Mouse (Mus musculus) G1E-ER4 (cell line): ENCODE measurements around the gene Olfr1307. TPM values are rescaled to one million over a fixed set of nuclear protein-coding genes. Genes with fewer than 3 reads are reported as not detected.

ENCODE experiments used
- GATA1 ChIP-seq: IDR thresholded peaks from one replicate; pipeline ENCODE4 v1.8.0; 2012; ENCODE audit warnings: low read length, inconsistent platforms
- polyA plus RNA-seq: library from polyadenylated mRNA; stranded (reverse); fragments of >175 nt; gene quantifications from 2 replicates; pipeline ENCODE4 v1.2.3, GENCODE M21; 2012

Olfr1307 gene
- not detected in 2 replicates for polyA plus RNA-seq

- no peak for TF ChIP-seq GATA1
These were observed at the start of gene Olfr1307 for GRCm38 (mm10) chr2:111949340-111949739. Olfr1307 (minus strand) TSS chr2:111949440.

- no peak for TF ChIP-seq GATA1
These were observed 40.9 kb upstream of the Olfr1307 start, which contains the start of gene Olfr1309 for GRCm38 (mm10) chr2:111990181-111990580. Olfr1309 (minus strand) TSS chr2:111990281.

- TF ChIP-seq GATA1: no peak
These were observed 15.6 kb upstream of the Olfr1307 start, which contains the start of gene Olfr1308 for GRCm38 (mm10) chr2:111964844-111965243. Olfr1308 (minus strand) TSS chr2:111964944.

GRCm38 (mm10) chr2:111916171-111916570 lies 33.1 kb downstream of the Olfr1307 start, which contains the start of gene Olfr1306:
Olfr1306 (minus strand) TSS chr2:111916271.
- TF ChIP-seq GATA1: no peak

Other genes starting within 250 kb of the Olfr1307 start
- gene Olfr1301, start 198.4 kb downstream of the Olfr1307 start, polyA plus RNA-seq: not detected in 2 replicates
- not detected in 2 replicates for gene Olfr1302, start 172.0 kb downstream of the Olfr1307 start, polyA plus RNA-seq
- not detected in 2 replicates for gene Olfr1303, start 129.1 kb downstream of the Olfr1307 start, polyA plus RNA-seq
- gene Olfr1305, start 72.3 kb downstream of the Olfr1307 start, polyA plus RNA-seq: not detected in 2 replicates
- gene Olfr1306, start 33.2 kb downstream of the Olfr1307 start, polyA plus RNA-seq: not detected in 2 replicates
- gene Olfr1308, start 15.5 kb upstream of the Olfr1307 start, polyA plus RNA-seq: not detected in 2 replicates
- not detected in 2 replicates for gene Olfr1309, start 40.8 kb upstream of the Olfr1307 start, polyA plus RNA-seq
- not detected in 2 replicates for gene Olfr1310, start 63.3 kb upstream of the Olfr1307 start, polyA plus RNA-seq
- not detected in 2 replicates for gene Olfr1311, start 75.0 kb upstream of the Olfr1307 start, polyA plus RNA-seq
- gene Olfr1312, start 100.8 kb upstream of the Olfr1307 start, polyA plus RNA-seq: not detected in 2 replicates
- gene Olfr1313, start 128.4 kb upstream of the Olfr1307 start, polyA plus RNA-seq: not detected in 2 replicates
- not detected in 2 replicates for gene Olfr1314, start 147.3 kb upstream of the Olfr1307 start, polyA plus RNA-seq
- not detected in 2 replicates for gene Olfr1315-ps1, start 166.0 kb upstream of the Olfr1307 start, polyA plus RNA-seq
- not detected in 2 replicates for gene Olfr1316, start 185.5 kb upstream of the Olfr1307 start, polyA plus RNA-seq
- gene Olfr1317, start 190.9 kb upstream of the Olfr1307 start, polyA plus RNA-seq: not detected in 2 replicates
- gene Olfr1318, start 204.8 kb upstream of the Olfr1307 start, polyA plus RNA-seq: not detected in 2 replicates